Mouse (Mus musculus) ES-E14 (cell line): ENCODE results near the gene Rec8.

Source experiments
- HCFC1 ChIP-seq: IDR thresholded peaks from 2 replicates; pipeline ENCODE4 v1.6.1; 2012; ENCODE audit warnings: low read length, inconsistent platforms, borderline replicate concordance; ENCODE audit not compliant: insufficient read depth
- MAFK ChIP-seq: IDR thresholded peaks from 2 replicates; pipeline ENCODE4 v1.6.1; 2014; ENCODE audit warnings: mild to moderate bottlenecking, low read depth, low read length, inconsistent platforms; ENCODE audit not compliant: insufficient read depth
- ZC3H11A ChIP-seq: IDR thresholded peaks from 2 replicates; pipeline ENCODE4 v1.6.1; 2012; ENCODE audit warnings: low read depth, mild to moderate bottlenecking, inconsistent platforms, low read length, borderline replicate concordance
- ZNF384 ChIP-seq: IDR thresholded peaks from 2 replicates; pipeline ENCODE4 v1.6.1; 2012; ENCODE audit warnings: low read depth, low read length, inconsistent platforms

DNA sequence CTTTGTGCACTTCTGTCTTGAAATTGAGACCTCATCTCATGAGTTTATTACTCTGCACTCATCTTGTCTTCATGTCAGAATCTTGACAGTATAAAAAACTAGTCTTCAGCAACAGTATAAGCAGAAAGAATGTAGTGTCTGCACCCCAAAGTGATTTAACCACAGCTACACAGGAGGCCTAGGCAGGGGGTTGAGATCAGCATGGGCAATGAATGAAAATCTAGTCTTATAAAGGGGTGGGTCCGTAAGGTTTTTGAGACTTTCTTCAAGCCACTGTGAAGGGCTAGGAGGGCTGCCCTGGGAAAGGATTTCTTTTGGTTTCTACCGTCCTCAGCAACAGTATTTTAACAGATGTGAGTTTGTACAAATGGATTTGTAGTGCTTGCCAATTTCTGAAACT lies 42.8 kb downstream of the Rec8 start:
- no peak for TF ChIP-seq ZC3H11A
- TF ChIP-seq ZNF384 = no peak
- TF ChIP-seq HCFC1 = no peak
- TF ChIP-seq MAFK = no peak
